Mouse (Mus musculus) urinary bladder, postnatal 10 days (tissue): ENCODE results near the gene Cyb5d1.

Source experiments
- DNase-seq: peaks from one replicate; pipeline ENCODE4 v3.0.0; 2022; ENCODE audit warnings: low spot score

Gene Cyb5d1

DNA sequence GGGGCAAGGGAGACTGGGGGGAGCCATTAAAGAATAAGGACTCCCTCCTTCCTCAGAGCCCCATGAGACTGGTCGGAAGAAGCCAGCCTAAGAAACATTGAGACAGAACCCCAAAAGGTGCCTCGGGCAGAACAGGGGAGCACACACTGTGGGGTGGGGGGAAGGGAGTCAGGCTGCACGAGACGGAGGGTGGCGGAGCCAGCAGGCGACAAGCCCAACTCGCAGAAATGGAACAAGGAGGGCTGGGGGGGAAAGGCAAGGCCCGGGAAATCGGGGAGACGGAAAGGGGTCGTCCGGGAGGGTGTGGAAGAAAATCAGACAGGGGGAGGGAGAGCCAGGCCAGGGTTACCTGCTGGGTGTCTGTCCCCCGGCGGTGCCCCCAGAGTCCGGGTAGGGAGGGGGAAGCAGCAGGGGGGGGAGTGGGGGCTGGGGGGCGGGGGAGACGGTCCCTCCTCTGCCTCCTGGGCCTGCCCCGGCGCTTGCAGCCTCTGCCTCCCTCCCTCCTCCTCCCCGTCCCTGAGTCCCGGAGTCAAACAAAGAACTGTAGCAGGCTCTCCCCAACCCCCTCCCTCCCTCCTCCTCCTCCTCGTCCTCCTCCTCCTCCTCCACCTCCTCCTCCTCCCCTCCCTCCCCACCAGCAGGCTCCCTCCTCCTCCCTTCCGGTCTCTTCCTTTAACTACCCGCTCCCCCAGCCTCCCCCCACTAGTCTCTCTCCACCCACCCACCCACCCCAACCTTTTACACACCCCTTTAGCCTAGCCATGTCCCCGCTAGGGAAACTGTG is 20.4 kb upstream of the Cyb5d1 start:
- DNase-seq = no peak

DNA sequence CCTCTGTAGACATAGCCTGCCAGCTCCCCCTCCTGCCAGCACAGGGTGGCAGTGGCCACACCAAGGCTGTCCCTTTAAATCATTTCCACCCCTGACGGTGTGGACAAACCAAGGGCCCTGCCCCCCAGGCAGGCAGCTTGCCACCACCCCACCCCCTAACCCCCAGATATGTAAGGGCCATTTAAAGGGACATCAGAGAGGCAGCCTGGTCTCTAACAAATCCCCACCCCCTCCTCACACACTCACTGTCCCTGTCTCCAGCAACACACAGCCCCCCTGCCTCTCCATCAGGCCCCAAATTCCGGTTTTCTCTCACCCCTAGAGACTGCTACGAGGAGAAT is 19.9 kb upstream of the Cyb5d1 start:
- peak; percentile 30 for DNase-seq

DNA sequence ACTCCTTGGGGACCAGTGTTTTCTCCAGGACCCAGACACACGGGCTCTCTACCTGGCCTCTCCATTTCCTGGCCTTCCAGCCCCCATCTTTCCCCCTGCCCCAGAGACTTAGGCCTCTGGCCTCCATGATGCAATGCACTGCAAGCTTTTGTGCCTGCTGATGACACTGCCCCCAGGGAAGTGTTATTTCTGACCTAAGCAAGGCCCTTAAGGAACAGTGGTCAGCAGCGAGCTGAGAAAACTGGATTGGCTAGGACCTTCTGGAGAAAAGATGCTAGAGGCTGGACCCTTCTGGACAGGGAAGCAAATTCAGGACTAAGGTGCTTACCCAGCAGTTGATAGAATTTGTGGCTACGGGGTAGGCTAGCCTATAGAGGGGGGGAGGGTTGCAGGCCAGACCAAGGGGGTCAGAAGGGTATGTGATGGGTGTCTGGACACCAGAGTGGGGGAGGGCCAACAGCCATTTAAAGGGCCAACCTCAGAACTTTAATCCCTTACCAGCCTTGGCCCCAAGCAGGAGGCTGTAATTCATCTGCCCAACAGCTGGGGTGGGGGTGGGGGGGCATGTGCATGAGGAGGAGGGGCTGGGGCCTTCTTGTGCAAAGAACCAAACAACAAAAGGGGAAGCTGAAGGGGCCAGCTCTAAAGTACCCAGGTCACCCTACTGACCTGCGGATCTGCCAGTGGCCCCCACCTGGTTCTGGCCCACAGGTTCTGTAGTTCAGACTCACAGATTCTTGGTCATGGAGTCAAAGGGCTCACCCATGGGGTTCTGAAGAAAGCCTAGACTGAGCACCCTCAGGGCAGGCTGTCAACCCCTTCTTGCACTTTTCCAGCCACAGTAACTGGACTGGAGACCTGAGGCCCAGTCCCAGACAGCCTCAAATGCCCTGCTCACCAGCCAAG is 19.2 kb upstream of the Cyb5d1 start:
- no peak for DNase-seq

DNA sequence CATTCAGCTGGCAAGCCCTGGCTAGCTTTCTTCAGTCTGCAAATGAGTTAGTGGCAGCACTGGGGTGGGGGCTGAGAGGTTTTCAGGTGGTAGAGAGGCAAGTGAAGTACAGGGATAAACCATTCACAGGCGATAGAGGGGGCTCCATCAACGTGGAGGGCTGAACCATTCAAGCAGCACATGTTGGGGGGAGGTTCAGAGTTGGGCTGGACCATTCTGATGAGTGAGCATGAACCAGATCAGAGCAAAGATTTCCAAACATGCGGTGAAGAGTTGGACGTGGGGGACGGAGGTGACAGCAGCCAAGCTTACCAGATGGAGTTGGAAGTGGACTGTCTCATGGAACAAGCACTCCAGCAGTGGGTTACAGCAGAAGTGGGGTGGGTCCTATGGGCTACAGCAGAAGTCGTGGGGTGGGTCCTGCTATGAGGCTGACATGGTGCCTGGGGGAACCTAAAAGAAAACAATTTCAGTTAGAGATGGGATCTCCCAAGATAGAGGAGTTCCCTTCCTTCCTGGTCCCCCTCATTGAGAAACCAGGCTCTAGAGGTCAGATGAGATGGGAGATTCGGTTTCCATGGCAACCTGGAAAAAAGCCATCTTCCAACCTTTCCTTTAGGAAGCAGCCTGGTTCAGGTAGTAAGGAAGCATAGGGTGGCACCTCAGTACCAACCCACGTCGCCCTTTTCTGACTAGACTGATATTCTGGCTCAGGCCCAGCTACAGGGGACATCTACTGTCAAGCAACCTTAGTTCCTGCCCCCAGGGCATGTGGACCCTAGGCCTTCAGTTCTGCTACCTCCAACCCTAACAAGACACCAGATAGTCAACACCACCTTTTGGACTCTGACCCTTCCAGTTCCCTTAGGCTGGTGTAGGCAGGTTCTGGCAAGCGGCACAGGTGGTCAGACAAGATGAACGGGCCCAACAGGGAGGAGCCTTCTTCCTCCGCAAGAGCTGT is 18.1 kb upstream of the Cyb5d1 start, which contains the start of gene Kdm6b:
TSS of gene Kdm6b (minus strand) at position 455 of the 961 bp plus-strand sequence.
- DNase-seq = no peak

GRCm38 (mm10) chr11:69412548-69412947 is 17.1 kb upstream of the Cyb5d1 start:
- DNase-seq = no peak

DNA sequence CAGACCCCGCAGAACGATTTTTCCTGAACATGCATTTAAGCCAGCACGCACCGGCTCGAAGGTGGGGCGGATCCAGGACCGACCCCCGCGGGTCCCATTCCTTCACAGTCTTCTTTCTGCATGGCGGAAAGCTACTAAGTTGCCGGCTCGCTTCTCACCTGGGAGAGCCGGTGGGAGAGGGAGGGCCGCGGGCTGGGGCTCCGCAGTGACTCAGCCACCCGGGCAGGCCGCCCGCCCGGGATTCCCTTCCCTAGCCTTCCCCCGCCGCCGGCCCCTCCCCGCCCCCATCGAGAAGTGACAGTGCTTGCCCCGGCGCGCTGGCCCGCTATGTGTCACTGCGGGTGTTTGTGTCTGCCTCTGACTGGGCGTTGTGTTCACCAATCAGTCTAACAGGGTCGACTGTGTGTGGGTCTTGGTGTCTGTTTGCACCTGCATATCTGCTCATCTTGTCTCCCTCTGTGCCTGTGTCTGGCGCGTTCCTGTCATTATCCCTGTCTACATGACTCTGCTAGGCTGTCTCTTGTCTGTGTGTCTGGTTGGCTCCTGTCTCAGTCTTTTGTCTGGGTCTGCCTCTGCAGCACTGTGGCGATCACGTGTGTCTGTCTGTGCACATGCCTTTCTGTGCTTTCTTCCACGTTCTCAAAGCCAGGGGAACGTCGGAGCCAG is 16.2 kb upstream of the Cyb5d1 start:
- DNase-seq = peak; percentile 33

GRCm38 (mm10) chr11:69411073-69411535 is 15.7 kb upstream of the Cyb5d1 start:
- DNase-seq = peak; percentile 90

DNA sequence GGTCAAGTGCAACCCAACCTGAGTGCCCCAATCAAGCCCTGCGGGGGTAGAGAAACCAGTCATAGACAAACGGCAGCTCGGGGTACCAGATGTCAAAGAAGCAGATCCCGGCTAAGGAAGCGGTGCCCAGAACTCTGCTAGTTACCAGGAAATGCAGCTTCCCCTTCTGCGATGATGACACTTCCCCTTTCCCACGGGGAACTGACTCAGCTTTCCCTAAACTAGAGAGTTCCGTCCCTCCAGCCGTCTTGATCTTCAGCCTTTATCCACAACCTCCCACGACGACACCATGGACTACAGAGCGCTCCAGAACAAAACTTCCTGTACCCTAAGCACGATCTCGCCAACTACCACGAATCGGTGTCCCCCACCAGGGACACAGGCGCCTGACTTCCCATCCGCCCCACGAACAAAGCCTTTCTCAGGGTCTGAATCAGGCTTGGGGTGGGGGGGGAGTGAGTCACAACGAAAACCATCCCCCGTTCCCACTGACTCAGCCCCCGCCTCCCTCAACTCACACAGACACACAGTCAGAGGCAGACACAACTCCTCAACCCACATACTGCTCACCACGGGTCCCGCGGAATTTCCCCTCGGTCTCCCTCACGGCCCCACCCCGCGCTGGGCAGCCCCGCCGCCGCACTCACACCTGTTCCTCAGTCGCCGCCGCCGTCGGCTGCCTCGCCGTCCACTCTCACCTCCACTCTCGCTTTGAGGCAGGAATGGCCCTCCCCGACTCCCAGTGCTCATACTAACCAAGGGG is 15.1 kb upstream of the Cyb5d1 start:
- DNase-seq = peak; percentile 31

DNA sequence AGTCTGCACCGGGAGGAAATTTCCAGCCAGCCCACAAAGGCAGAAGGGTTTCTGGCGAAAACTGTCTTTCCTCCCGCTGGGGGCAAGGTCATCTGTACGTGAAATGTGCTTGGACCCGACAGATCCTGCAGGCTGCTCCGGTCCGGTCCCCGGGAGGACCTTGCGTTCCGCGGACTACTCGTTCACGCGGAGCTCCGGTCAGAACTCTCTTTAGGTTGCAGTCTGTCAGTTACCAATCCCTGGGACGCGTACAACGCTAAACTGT is 14.5 kb upstream of the Cyb5d1 start:
- DNase-seq = no peak

DNA sequence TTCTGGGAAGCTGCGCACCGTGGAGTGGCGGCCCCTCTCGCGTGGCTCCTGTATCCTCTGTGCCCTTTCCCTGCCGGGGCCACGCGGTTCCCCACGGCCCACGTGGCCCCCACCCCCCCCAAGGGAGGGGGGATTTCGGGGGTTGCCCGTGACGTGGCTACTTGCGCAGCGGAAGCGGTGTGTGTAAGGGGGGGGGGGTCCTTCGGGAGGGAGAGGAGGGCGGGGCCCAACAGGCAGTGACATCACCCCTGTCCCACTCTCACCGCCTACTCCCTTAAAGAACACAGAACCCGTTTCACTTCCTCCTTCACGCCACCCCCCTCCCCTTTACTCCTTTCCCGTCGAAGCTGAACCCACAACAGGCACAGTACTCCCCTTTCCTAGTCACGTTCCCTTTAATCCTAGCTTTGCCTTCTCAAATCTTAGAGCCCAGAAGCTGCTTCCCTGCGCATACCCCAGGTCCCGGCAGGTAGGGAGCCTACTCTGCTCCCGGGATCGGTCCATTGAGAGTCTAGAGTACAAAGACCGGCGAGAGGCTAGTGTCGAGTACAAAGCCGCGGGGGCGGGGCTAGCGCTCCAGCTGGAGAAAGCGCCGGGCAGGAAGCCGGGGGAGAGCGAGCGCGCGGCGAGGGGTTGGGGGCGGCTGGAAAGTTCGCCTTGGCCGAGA is 14.1 kb upstream of the Cyb5d1 start:
- DNase-seq = peak; percentile 43

GRCm38 (mm10) chr11:69408541-69409377 is 13.3 kb upstream of the Cyb5d1 start:
- DNase-seq = peak; percentile 24

- DNase-seq = no peak
Measured at GRCm38 (mm10) chr11:69407724-69408004, 12.2 kb upstream of the Cyb5d1 start.

- no peak for DNase-seq
Measured at GRCm38 (mm10) chr11:69406867-69407723, 11.7 kb upstream of the Cyb5d1 start.

- DNase-seq = no peak
Measured at GRCm38 (mm10) chr11:69406282-69406681, 10.9 kb upstream of the Cyb5d1 start.

DNA sequence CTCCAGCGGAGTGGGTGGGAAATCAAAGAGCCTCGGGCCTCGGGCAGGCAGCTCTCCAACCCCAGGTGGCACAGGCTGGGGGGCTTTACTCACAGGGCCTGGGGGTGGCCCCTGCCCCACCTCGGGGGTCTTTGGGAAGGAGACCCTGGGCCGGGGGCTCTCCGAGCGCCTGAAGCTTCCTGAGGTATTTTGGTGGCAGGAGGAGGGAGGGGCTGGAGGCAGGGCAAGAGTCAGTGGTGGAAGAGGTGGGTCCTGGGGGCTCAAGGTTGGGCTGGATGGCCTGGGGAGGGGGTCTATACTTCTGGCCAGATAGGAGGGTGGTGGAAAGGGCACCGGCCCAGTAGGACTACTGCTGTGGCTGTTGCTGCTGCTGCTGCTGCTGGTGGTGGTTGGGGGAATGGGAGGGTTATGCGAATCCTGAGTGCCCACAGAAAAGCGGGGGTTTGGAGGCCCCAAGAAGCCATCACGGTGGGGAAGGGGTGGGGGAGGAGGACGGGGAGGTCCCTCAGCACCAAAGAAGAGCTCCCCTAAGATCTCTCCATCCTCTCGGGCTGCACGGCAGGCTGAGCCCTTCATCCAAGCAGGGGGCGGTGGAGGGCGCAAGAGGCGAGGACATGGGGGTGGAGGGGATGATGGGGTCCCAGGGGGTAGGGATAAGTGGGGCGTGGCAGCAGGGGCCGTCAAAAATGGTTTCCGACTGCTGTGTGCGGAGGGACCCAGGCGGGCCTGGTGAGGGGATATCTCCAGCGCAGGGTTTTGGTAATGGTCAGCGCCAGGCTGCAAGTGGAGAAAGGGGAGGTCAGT is 10.2 kb upstream of the Cyb5d1 start:
- no peak for DNase-seq

GRCm38 (mm10) chr11:69404595-69405396 is 9.4 kb upstream of the Cyb5d1 start:
- no peak for DNase-seq
